Mouse (Mus musculus): ENCODE data around the gene Ppm1d. TPM values are rescaled to one million over a fixed set of nuclear protein-coding genes. Genes with fewer than 3 reads are reported as not detected.

Gene Ppm1d
- total RNA-seq, 2 experiments from 2014 or later, result 4.7 to 5.4 TPM

GRCm38 (mm10) chr11:85329167-85329894, 18.3 kb downstream of the Ppm1d start:
- DNase-seq, result peak; percentile 15

GRCm38 (mm10) chr11:85334778-85335177, 23.7 kb downstream of the Ppm1d start:
- DNase-seq, result peak; percentile 13

GRCm38 (mm10) chr11:85339173-85339831, 28.3 kb downstream of the Ppm1d start:
- DNase-seq, result no peak

- no peak for DNase-seq
These were observed 29.1 kb downstream of the Ppm1d start for GRCm38 (mm10) chr11:85340070-85340616.

GRCm38 (mm10) chr11:85352539-85353380, 41.7 kb downstream of the Ppm1d start, which contains the start of gene Bcas3:
Gene Bcas3, plus strand, starts transcription at chr11:85353167.
- DNase-seq, result peak; percentile 99

- no peak for DNase-seq
These were observed 42.8 kb downstream of the Ppm1d start for GRCm38 (mm10) chr11:85353819-85354218.

GRCm38 (mm10) chr11:85359641-85360040, 48.6 kb downstream of the Ppm1d start:
- DNase-seq, result no peak

GRCm38 (mm10) chr11:85361621-85362020, 50.6 kb downstream of the Ppm1d start:
- no peak for DNase-seq

- no peak for DNase-seq
These were observed 55.1 kb downstream of the Ppm1d start for GRCm38 (mm10) chr11:85366168-85366567.

- DNase-seq, result no peak
These were observed 56.8 kb downstream of the Ppm1d start for GRCm38 (mm10) chr11:85367823-85368222.

- no peak for DNase-seq
These were observed 68.0 kb downstream of the Ppm1d start for GRCm38 (mm10) chr11:85379091-85379490.

GRCm38 (mm10) chr11:85380046-85380445, 69.0 kb downstream of the Ppm1d start:
- no peak for DNase-seq

GRCm38 (mm10) chr11:85382055-85382454, 71.0 kb downstream of the Ppm1d start:
- peak; percentile 23 for DNase-seq

- no peak for DNase-seq
These were observed 73.2 kb downstream of the Ppm1d start for GRCm38 (mm10) chr11:85383975-85384821.

- no peak for DNase-seq
These were observed 81.3 kb downstream of the Ppm1d start for GRCm38 (mm10) chr11:85392179-85392863.

GRCm38 (mm10) chr11:85392864-85393220, 81.8 kb downstream of the Ppm1d start:
- DNase-seq, result no peak

GRCm38 (mm10) chr11:85393990-85394389, 82.9 kb downstream of the Ppm1d start:
- DNase-seq, result no peak

GRCm38 (mm10) chr11:85395361-85395760, 84.3 kb downstream of the Ppm1d start:
- no peak for DNase-seq

Data from gastrocnemius, postnatal 25 days (tissue).